Mouse (Mus musculus) spleen, postnatal 0 days (tissue): ENCODE results near the gene Gm2916. TPM values are rescaled to one million over a fixed set of nuclear protein-coding genes. Genes with fewer than 3 reads are reported as not detected.

Source experiments
- polyA plus RNA-seq: library from polyadenylated mRNA; unstranded; fragments of >200 nt; fragmentation: Nextera tagmentation; extraction: Ambion mirVana; gene quantifications from 2 replicates; pipeline ENCODE4 v1.2.1, GENCODE M21; 2015

Gene Gm2916
- 0.07 TPM in 1 of 2 replicates, not detected in the other for polyA plus RNA-seq

GRCm38 (mm10) chr14:3883872-3884271 is at the start of gene Gm2916:
TSS of gene Gm2916 (plus strand) at chr14:3884172.

GRCm38 (mm10) chr14:3845945-3846344 is 38.0 kb upstream of the Gm2916 start, which contains the start of gene Gm3033:
TSS of gene Gm3033 (plus strand) at chr14:3846245.

GRCm38 (mm10) chr14:3931456-3931855 is 47.5 kb downstream of the Gm2916 start, which contains the start of gene Gm3029:
TSS of gene Gm3029 (plus strand) at chr14:3931756.

GRCm38 (mm10) chr14:3963247-3963646 is 79.3 kb downstream of the Gm2916 start, which contains the start of gene Gm3095:
TSS of gene Gm3095 (plus strand) at chr14:3963547.

Other genes starting within 250 kb of the Gm2916 start
- not detected in 2 replicates for gene Gm3012, start 249.7 kb upstream of the Gm2916 start, polyA plus RNA-seq
- 0.13 and 0.15 TPM in 2 replicates for gene Gm3020, start 232.1 kb upstream of the Gm2916 start, polyA plus RNA-seq
- gene Gm3043, start 195.4 kb upstream of the Gm2916 start, polyA plus RNA-seq, result not detected in 2 replicates
- gene Gm3002, start 74.1 kb upstream of the Gm2916 start, polyA plus RNA-seq, result not detected in 2 replicates
- gene Gm3033, start 37.9 kb upstream of the Gm2916 start, polyA plus RNA-seq, result 0.16 TPM in 1 of 2 replicates, not detected in the other
- 0.25 TPM in 1 of 2 replicates, not detected in the other for gene Gm3029, start 47.6 kb downstream of the Gm2916 start, polyA plus RNA-seq
- gene Gm3095, start 79.4 kb downstream of the Gm2916 start, polyA plus RNA-seq, result not detected in 2 replicates
- gene Gm3099, start 114.2 kb downstream of the Gm2916 start, polyA plus RNA-seq, result not detected in 2 replicates
- not detected in 2 replicates for gene Gm5796, start 139.8 kb downstream of the Gm2916 start, polyA plus RNA-seq
- gene Gm3115, start 199.9 kb downstream of the Gm2916 start, polyA plus RNA-seq, result 0.10 TPM in 1 of 2 replicates, not detected in the other
- gene Gm8108, start 226.4 kb downstream of the Gm2916 start, polyA plus RNA-seq, result 0.11 TPM in 1 of 2 replicates, not detected in the other